Mouse (Mus musculus) cerebellum, postnatal 25 days (tissue): ENCODE measurements around the gene Pi4k2a.
A peak's percentile ranks its signal among the peaks of the same experiment; 100 is the strongest.

Experiments
- DNase-seq, 2 experiments: peaks; one replicate each; pipeline ENCODE4 v3.0.0; 2021; ENCODE audit warnings: mixed read lengths in 2 of 2

The Pi4k2a gene

DNA sequence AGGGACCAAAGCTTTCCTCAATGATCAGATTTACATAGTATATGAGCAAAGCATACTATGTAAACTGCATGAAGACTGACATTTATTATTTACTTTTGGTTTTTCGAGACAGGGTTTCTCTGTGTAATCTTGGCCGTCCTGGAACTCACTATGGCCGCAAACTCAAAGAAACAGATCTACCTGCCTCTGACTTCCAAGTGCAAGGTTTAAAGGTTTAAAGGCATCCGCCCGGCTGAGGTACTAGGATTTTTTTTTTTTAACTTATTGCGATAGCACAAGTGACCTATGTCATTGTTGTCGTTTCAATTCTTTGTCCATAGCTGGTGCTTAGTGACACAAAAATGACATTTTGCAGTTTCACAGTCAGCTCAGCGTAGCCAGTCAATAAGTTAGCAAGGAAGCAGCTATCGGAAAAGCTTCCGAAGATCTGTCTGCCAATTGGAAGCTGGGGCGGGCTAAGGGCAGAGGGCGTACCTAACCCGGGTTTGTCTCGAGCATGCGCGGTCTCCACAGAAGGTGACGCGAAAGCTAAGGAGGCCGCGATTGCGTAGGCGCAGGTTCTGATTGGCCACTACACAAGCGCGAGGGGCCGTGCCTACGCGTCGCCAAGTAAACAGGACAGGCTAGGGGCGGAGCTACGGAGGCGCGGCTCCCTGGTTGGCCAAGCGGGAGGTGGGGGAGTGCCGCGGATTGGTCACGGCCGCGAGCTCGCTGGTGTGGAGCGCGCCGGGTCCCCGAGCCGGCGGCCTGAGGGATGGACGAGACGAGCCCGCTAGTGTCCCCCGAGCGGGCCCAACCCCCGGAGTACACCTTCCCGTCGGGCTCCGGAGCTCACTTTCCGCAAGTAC lies at the start of gene Pi4k2a:
Gene Pi4k2a, plus strand, starts transcription at position 723 of the 848 bp plus-strand sequence.
- peak; percentile 97 to 99 for DNase-seq

DNA sequence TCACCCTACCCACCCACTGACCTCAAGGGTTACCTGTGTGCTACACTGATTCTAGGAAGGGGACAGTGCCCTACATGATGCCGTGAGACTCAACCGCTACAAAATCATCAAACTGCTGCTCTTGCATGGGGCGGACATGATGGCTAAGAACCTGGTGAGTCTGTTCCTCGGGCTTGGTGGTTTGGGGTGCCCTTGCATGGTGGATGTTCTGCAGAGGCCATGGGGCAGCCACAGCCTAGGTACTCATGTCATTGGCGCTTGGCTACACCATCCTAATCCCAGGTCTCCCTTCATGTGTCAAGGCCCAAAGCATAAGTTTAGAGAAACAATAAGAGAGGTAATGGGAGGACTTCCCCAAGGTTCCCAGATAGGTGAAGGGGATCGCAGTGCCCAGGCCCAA lies 46.3 kb upstream of the Pi4k2a start:
- no peak for DNase-seq

DNA sequence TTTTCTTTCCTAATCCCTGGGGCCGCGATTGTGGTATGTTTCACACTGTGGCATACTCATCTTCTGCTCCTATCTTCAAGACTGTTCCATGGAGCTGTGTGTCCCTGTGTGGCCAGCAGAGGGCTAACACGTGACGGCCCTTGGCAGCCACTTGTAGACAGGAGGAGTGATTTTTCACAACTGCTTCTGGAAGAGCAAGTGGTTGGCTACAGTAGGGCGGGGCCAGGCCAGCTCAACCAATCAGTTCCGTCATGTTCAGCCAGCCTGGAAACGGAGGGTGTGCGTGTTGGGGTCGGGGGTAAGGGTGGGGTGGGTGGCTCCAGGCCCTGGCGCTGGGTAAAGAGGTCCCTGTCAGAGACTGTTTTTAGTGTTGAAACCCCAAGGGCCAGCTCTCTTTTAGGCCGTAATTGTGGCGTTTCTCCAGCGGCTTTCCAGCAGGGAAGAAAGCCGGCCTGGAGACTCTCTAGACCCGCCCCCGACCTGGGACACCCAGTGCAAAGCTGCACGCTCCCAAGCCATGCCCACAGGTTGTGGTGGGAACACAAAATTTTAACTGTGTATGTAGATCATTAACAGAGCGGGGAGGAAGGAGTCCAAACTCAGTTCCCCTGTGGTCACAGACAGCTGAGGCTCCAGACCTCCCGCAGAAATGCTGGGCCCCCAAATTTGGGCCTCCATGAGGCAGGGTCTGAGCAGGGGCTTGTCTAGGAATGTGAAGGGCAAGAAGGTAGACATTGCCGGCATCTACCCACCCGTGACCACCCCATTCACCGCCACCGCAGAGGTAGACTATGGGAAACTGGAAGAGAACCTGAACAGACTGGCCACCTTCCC lies 44.8 kb upstream of the Pi4k2a start, which contains the start of gene Hoga1:
Gene Hoga1, plus strand, starts transcription at position 342 of the 834 bp plus-strand sequence.
- DNase-seq: peak; percentile 60 to 76

DNA sequence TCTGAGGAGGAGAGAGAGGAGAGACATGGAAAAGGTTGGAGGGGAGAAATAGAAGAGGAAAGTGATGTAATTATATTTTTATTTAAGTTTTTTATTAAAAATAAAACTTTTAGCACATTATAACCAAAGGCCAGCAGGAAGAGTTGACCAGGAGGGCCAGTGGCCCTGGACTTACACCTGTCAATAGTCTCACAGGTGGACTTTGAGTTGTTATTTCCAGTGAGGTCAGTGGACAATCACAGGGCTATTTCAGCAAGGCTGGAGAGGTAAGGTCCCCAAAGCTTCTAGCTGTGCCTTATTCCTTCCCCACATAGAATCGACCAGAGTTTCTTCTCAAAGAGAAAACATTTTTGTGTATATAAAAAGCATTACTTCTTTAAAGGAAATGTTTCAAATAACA lies 40.0 kb upstream of the Pi4k2a start:
- DNase-seq: no peak

DNA sequence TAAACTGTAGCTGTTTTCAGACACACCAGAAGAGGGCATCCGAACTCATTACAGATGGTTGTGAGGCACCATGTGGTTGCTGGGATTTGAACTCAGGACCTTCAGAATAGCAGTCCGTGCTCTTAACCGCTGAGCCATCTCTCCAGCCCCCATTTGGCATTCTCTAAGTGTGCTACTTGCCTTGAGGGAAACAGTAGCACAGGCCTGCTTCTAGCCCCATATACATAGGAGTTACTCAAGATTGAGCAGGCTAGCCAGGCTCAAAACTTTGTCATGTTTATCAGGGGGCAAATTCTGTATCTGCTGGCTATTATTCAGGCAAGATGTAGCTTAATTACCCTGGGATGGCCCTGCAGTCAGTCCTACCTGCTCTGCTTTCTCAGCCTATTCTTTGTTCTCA lies 38.9 kb upstream of the Pi4k2a start:
- no peak for DNase-seq

DNA sequence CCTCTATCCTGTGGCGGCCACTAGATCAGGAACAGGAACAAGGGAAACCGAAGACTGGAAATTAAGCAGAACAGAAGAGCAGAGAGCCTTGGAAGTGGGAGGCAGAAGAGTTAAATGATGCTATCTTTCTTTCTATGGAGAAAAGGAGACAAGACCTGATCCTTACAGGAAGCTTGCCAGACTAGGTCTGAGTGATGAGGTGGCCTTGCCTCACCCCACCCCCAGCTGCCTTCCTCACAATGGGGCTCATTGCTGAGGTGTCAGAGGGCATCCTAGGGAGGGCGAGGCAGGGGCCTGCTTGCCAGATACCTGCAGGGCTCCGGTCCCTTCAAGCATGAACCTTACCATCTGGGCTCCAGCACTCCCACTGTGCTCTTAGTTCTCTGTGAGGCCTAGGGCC lies 38.3 kb upstream of the Pi4k2a start, which contains the start of gene 4933411K16Rik:
Gene 4933411K16Rik, plus strand, starts transcription at position 301 of the 400 bp plus-strand sequence.
- no peak for DNase-seq

DNA sequence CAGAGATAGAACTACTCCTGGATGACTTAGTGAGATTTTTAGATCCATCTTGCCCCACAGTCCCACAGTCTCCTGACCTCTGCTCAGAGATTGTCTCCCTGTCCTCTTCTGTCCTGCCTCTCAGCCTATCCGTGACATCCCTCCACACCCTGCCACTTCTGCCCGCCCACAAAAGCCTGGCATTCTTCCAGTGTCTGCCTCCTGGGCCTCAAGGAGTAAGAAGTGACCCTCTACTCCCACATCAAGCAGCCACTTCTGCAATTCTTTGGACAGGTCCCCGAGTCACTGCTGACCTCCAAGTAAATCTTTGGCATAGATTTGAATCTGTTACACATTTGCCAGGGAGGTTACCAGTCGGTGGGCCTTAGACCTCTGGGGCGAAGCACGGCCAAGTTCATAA lies 36.0 kb upstream of the Pi4k2a start:
- DNase-seq: no peak

DNA sequence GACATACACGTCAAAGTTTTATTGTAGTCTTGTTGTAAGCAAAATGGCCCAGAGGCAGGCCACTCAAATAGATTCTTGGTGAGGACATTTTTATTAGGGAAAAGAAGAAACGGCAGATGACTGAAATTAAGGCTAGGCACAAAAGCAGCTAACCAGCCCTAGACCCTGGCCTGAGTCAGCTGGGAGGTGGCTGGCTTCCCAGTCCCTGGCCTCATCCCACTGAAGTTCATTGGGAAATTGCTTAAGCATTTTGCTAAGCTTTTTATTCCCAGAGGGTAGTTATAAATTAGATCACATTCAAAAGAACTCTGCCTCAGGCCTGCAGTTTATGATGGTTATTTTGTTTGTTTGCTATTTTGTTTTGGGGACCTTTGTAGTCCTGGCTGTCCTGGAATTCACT lies 34.4 kb upstream of the Pi4k2a start:
- no peak for DNase-seq

DNA sequence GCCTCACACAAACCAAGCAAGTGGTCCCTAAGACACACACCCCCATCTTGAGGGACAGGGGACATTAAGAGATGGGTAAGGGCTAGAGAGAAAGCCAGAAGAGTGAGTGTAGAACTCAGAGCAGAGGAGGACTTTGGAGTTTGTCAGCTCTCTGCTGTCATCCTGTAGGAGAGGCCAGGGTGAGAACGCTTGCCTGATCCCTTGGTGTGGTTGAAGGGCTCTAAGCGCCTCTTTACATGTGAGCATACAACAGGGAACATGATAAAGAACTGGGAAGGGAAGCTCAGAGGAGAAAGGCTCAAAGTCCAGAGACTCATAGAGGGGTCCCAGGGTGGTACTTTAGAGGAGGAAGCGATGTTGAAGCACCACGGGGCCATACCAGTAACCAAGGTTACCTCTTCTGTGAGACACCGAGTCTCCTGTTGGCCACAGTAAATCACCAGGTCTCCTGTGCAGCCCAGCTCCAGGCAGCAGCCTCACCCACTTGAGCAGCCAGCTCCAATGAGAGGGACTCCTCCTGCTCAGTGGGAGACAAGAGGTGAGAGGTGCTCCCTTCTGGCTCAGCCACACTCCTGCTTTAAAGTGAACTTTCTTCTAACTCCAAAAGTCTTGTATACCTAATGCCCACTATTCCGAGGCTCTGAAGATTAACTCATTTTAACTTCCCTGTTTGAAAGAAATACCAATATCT lies 33.4 kb upstream of the Pi4k2a start:
- no peak for DNase-seq

DNA sequence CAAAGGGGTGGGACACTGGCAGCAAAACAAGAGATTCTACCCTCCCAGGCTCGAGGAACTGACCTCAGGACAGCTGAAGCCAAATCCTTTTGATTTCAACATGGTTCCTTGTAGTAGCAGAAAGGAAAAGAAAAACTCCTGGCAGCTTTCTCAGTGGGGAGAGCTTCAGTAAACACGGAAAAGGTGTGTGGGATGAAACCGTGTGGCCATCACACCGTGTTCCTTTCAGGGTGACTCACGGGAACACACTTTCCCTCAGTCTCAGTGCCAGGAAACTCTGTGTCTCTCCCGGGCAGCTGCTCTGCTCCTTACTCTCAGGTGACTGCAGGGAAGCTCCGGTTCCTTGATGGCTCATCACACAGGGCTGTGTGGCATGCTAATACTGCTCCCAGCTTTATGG lies 31.8 kb upstream of the Pi4k2a start:
- DNase-seq: no peak

DNA sequence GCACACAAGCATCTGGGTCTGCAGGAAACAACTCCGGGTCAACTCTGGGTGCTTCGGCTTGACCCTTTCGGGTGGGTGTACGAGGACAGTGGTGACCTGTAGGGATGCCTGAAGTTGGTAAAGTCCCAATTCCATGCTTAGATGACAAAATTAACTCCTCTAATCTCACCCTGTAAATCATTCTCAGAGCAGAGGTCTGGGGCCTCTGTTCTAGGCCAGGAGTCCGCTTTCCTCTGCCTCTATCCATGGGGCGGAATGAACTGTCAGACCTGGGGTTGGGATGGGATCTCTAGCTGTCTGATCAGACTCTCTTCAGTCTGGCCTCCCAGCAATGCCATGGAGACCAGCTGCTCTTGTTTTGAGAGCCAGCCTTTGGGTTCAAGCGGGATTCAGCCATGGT lies 28.8 kb upstream of the Pi4k2a start:
- DNase-seq: no peak

DNA sequence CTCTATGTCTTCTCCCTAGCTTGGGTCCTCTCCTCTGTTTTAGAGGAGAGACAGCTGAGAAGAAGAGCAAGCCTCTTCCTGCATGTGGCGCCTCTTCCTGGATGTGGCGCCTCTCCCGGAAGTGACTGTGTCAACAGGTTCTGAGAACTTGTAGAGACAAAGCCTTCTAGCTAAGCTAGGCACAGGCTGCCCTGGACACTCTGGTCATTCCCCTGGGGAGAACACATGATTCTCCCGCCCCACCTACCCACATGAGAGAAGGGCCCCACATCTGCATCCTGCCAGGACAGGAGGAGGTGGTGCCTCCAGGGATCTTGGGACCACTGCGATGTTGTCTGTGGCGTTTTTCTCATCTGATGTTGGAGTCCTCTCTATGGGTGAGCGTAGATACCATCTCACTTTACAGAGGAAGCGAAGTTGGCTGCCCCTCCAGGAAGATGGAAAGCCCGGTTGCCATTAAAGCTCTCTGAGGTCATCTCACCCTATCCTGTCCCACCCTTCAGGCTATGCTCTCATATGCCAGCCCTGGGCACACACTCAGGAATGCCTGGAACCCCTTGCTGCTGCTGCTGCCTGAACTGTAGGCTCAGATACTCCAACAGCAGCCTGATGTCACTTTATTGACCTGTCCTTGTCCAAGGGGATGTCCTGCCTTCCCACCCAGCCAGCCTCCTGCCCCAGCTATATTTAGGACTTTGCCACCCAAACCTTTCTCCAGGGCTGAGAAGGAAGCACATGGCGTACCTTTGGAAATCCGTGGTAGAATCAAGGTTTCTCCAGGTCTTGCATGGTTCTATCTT lies 21.6 kb upstream of the Pi4k2a start:
- peak in 1 of 2 experiments; percentile 21 for DNase-seq

DNA sequence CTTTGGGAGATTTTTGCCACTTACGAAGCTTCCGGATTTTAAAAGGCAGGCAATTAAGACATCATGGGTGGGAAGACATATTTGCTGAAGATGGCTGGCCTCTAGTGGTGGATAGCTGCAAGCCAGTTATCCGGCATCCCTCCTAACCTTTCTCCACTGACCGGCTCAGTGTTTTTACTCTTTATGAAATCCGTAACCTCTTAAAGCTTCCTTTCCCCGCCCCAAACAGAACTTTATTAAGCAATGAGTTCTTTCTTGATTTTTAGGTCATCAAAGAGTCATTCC lies 21.1 kb upstream of the Pi4k2a start:
- peak; percentile 36 to 55 for DNase-seq

DNA sequence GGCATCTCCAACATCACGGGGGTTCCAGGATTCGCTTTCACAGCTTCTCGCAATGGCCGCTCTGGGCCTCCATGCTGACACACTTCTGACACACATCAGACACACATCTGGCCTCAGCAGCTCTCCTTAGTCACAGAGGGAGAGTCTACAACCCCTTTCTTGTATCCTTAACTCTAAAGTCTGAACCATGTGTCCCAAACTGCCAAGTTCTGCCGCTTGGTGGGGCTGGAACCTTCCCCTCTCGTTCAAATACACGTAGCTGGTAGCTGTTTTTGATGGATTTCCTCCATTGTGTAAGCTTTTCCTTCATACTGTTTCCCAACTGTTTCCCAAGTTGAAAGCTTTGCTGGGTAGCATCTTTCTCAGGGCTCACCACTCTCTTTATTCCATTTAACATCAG lies 19.0 kb upstream of the Pi4k2a start:
- no peak for DNase-seq

DNA sequence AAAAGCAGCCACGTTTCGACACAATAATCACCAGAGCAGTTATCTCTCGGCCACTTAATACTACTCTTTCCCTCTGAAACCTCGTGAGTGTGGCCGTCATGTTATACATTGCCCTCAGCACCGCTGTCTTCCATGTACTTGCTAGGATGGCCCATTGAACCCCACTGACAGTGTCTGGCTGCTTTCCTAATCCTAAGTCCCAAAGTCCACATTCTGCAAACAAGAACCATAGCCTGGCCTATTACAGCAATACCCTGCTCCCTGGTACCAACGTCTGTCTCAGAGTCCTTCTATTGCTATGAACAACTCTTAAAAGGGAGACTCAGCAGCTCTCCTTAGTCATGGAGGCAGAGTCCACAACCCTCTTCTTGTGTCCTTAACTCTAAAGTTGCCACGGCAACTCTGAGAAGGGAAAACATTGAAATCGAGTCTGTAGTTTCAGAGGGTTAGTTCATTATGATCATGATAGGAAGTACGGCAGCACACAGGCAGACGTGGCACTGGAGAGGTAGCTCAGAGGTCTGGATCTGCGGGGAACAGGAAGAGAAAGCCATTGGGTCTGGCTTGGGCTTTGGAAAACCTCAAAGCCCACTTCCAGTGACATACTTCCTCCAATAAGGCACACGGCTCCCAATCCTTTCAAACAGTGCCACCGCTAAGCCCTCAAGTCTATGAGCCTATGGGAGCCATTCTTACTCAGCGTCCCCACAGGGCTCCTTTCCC lies 18.2 kb upstream of the Pi4k2a start:
- DNase-seq: no peak

DNA sequence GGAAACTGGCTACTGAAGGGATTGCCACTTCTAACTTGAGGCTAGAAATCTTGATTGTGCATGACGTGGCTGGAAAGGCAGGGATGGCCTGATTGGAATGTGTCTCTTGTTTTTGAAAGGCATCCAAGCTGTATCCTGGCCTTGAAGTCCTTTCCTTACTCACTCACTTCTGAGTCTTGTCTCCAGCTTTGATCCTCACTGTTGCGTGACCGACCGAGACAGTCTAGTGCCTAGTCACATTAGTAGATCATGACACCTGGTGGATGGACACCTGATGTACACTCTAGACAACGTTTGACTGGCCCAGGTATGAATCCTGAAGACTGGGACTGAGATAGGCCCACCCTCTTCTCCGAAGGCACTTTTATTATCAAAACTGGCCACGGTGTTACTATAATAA lies 17.5 kb upstream of the Pi4k2a start:
- DNase-seq: no peak

DNA sequence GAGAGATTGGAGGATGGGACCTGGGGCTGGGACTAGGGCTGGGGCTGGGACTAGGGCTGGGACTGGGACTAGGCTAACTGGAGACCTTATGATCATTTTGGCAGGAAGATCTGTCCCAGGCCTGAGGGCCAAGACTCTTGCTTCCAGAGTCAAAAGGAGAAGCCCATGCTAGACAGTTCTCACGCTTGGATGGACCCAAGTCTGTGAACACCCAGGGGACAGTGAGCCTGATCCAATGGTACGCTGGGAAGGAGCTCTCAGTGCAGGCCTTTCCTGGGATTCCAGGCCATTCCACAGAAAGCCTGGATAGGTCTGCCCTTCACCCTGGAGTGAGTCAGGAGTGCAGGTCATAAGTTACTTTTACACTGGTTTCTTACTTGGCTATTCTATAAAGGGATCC lies 15.2 kb upstream of the Pi4k2a start:
- DNase-seq: no peak

DNA sequence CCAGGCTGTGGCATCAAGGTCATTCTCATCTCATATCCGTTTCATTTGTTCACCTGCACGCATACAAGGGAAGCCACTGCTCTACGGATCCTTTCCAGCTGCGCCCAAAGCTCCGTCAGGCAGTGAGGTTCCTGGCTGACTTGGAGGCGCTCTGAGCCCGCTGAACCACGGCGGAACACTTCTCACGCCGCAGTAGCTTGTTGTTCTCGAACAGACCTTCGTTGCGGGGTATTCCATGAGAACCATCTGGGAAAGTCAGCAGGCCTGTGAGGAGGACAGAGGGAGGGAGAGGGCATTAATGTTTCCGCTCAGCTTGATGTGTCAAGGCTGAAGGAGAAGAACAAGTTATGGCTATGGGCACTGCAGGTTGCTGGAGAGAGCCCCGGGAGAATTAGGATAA lies 14.3 kb upstream of the Pi4k2a start:
- DNase-seq: no peak

DNA sequence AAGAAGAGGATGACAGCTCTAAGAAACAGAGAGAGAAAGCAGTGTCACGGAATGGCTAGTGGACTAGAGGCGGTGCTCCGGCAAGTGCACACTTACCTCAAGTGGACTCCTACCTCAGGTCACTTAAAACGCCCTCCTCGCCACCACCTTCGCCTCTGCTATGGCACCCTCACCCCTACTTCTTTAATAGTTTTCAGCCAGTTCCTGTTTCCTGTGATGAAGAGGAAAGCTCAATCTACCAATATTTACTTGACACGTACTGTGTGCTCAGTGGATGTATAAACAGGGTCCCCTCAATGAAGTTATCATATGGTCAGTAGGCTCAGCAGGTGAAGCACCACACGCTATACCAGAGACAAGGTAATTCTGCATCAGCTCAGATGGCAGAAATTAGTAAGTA lies 11.7 kb upstream of the Pi4k2a start:
- DNase-seq: no peak

DNA sequence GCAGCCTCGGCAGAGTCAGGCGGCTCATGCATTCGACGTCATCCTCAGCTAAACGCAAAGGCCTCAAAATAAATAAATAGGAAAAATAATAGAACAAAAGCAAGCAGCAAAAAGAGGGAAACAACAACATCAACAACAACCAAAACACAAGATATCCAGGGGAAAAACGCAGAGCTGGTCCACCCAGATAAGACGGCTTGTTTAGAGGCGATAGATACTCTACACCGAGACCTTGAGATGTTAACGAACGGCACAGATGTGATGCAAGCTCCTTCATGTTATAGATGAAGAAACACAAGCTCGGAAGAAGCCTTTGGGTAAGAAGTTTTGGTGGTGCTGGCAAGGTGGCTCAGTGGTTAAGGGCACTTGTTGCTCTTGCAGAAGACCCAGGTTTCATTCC lies 11.3 kb upstream of the Pi4k2a start:
- no peak for DNase-seq

DNA sequence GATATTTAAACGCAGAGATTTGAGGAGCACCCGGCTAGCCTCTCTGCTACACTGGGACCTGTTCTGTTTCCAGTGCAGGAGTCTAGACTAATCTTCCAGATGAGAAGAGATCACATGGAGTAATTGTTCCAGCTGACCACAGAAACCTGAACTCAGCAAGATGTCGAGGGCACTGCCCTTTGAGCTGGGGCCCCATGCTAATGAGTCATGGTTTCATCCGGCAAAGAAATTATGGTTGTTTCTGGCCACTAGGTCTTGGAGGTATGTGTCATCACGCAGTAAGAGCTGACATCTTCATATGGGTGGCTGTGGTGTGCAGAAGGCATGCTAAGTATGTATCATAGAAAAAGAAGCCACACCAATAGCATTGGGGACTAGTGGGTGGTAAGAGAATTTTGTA lies 10.3 kb upstream of the Pi4k2a start:
- DNase-seq: no peak

DNA sequence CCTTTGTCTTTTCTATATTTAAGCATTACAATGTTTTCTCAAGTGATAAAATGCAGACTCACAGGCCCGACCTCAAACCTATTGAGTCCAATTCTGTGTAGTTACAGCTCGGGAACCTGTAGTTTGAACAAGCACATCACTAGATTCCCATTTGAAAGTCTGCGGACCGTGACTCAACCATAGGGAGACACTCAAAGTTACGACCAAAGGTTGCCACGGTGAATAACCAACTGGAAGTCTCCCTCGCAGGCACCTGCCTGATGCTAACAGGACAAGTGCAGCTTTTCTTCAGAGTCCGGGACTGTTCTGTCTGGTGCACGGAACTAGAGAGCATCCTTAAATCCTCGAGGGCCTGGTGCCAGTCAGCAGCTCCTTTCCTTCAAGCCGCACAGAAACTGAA lies 9.8 kb upstream of the Pi4k2a start:
- DNase-seq: no peak
